8 mouse cellular contexts compared by ENCODE assay signal in the genomic region with DNA sequence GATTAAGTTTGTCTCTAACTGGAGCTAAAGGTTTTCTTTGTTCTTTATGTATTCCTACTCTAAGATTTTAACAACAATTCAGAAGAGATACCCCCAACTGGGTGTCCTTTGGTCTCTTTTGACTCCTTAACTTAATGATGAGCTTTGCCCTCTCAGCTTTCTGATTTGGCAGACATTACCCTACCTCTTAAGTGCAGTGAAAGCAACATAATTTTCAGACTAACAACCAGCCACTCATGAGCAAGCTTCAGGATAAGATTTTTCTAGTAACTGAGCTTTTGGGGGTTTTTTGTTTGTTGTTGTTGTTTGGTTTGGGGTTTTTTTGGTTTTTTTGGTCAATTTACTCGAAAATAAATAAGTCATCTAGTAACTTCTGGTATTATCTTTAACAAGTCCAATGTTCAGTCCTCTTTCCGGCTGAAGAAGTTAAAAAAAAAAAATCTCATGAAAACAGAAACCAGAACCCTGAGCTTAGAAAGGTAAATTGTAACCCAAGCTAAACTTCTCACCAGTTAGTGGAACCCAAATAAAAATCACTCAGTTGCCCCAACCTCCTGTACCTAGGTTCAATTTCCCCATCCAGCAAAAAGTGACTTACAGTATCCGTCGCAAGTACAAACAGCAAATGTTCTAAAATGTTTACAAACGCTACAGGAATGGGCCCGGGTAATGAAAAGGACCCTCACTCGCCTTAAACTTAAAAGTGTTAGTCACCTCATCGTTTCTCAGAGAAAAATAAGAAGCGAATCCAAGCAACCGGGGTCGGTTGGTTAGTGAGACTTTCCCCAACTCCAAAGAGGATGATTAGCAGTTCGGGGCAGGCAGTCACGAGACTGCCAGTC. TPM values are rescaled to one million over a fixed set of nuclear protein-coding genes. Genes with fewer than 3 reads are reported as not detected.
DNase-seq lines count a peak whose midpoint lies in the region; ATAC-seq and TF ChIP-seq lines count a peak whose summit lies in the region.

No protein-coding gene starts in this region.

- H3K27ac ChIP-seq in lung, postnatal 0 days (ENCODE audit: low read length): peak overlapping the region; percentile 100
- H3K27ac ChIP-seq in forebrain, embryonic 10.5 days: peak overlapping the region; percentile 89
- H3K27ac ChIP-seq in limb, embryonic 11.5 days (replicated peaks; ENCODE audit: low read depth, low read length): peak overlapping the region; percentile 88

- WGBS in lung, postnatal 0 days: 1% methylated on average over 13 of the region's 13 CpGs
- WGBS in forebrain, embryonic 10.5 days: 6% methylated on average over 13 of the region's 13 CpGs
- WGBS in limb, embryonic 11.5 days: 4% methylated on average over 13 of the region's 13 CpGs

- TF ChIP-seq CTCF in lung, postnatal 0 days (IDR thresholded peaks at IDR 0.05): no peak

- peak overlapping the region; percentile 97 for H3K4me3 ChIP-seq in lung, postnatal 0 days (ENCODE audit: low read depth, low read length)
- peak overlapping the region; percentile 70 for H3K4me3 ChIP-seq in forebrain, embryonic 10.5 days
- H3K4me3 ChIP-seq in limb, embryonic 11.5 days (ENCODE audit: low read depth, low read length): peak overlapping the region; percentile 97

- no peak for TF ChIP-seq EP300 in lung, postnatal 0 days (IDR thresholded peaks at IDR 0.05)

- H3K36me3 ChIP-seq in lung, postnatal 0 days (ENCODE audit: insufficient read depth, low read length): no peaks in the 10 kb centered on the region
- H3K36me3 ChIP-seq in forebrain, embryonic 10.5 days (replicated peaks): no peaks in the 10 kb centered on the region
- H3K36me3 ChIP-seq in limb, embryonic 11.5 days (ENCODE audit: control insufficient read depth, insufficient read depth, low read length): no peaks in the 10 kb centered on the region
- no peaks in the 10 kb centered on the region for H3K36me3 ChIP-seq in splenic B cell, adult 2 months (ENCODE audit: control insufficient read depth, insufficient read depth, low read length, poor library complexity, severe bottlenecking)

- H3K27me3 ChIP-seq in lung, postnatal 0 days (replicated peaks; ENCODE audit: insufficient read depth, low read length): no peaks in the 10 kb centered on the region
- no peaks in the 10 kb centered on the region for H3K27me3 ChIP-seq in forebrain, embryonic 10.5 days (ENCODE audit: poor library complexity, severe bottlenecking)
- H3K27me3 ChIP-seq in limb, embryonic 11.5 days (ENCODE audit: control insufficient read depth, insufficient read depth, low read length): no peaks in the 10 kb centered on the region
- no peaks in the 10 kb centered on the region for H3K27me3 ChIP-seq in splenic B cell, adult 2 months (ENCODE audit: control insufficient read depth, insufficient read depth, low read length, poor library complexity, severe bottlenecking)

- peak overlapping the region; percentile 99 for H3K9ac ChIP-seq in lung, postnatal 0 days (replicated peaks; ENCODE audit: low read depth)
- peak overlapping the region; percentile 85 for H3K9ac ChIP-seq in limb, embryonic 11.5 days (ENCODE audit: low read length)

- H3K9me3 ChIP-seq in lung, postnatal 0 days (ENCODE audit: low read length): no peaks in the 10 kb centered on the region
- H3K9me3 ChIP-seq in forebrain, embryonic 10.5 days: no peaks in the 10 kb centered on the region
- no peaks in the 10 kb centered on the region for H3K9me3 ChIP-seq in limb, embryonic 11.5 days (ENCODE audit: control insufficient read depth, low read length)

- intact Hi-C loops in left cerebral cortex, postnatal 36 days (cut with DNase I): loop anchor here (2.0 kb wide), 1 partner anchor 49 kb away; a partner anchor contains a TSS

- ATAC-seq in lung, postnatal 0 days: no peak
- ATAC-seq in limb, embryonic 11.5 days (ENCODE audit: insufficient number of reproducible peaks, low FRiP score, low TSS enrichment, low read depth): no peak
- ATAC-seq in monocyte, adult 5-6 weeks (replicated peaks; ENCODE audit: insufficient number of reproducible peaks, low FRiP score, low TSS enrichment, poor library complexity, severe bottlenecking): no peak

- DNase-seq in lung, postnatal 0 days (ENCODE audit: low spot score): no peak
- no peak for DNase-seq in lung, postnatal 10 days
- no peak for DNase-seq in forebrain, embryonic 10.5 days (ENCODE audit: extremely low spot score, low spot score)
- no peak for DNase-seq in limb, embryonic 11.5 days (ENCODE audit: low spot score)
- peak; percentile 48 for DNase-seq in splenic B cell, adult 2 months (ENCODE audit: low read depth, low spot score)
- DNase-seq in left cerebral cortex, postnatal 36 days (ENCODE audit: low spot score in 2 of 2): no peak
- DNase-seq in cerebellum, postnatal 36 days: no peak

- peaks cover 16% of the 10 kb centered on the region for H3K4me1 ChIP-seq in lung, postnatal 0 days (ENCODE audit: insufficient read depth, low read depth, low read length)
- peaks cover 31% of the 10 kb centered on the region for H3K4me1 ChIP-seq in forebrain, embryonic 10.5 days
- 0 out of 2 replicates have a peak, but pooled peaks cover 4% of the 10 kb centered on the region for H3K4me1 ChIP-seq in limb, embryonic 11.5 days (ENCODE audit: control insufficient read depth, insufficient read depth, low read length)

- H3K4me2 ChIP-seq in lung, postnatal 0 days (replicated peaks; ENCODE audit: low read depth, low read length): peak overlapping the region; percentile 69
- H3K4me2 ChIP-seq in limb, embryonic 11.5 days (ENCODE audit: low read depth, severe bottlenecking): peak overlapping the region; percentile 54

RNA-seq across cellular contexts. Expression of a gene that starts 19.8 kb away (rescaled TPM):
- 79.1 and 85.4 TPM in 2 replicates for polyA plus RNA-seq in lung, postnatal 0 days (2015; fragmentation: Nextera tagmentation; extraction: Ambion mirVana)
- 49.4 and 51.3 TPM in 2 replicates for polyA plus RNA-seq in forebrain, embryonic 10.5 days (2016; fragmentation: Nextera tagmentation; extraction: Ambion mirVana)
- polyA plus RNA-seq in limb, embryonic 11.5 days (2014; fragmentation: Nextera tagmentation; extraction: Ambion mirVana): 53.2 and 57.8 TPM in 2 replicates
- 152 to 252 TPM (median 234 TPM) in 3 replicates for total RNA-seq in monocyte, adult 5-6 weeks (2017)
- 100 to 1,000 TPM; 104 to 106 TPM for total RNA-seq in left cerebral cortex, postnatal 36 days (2021)

RNA-seq across cellular contexts. Expression of a gene that starts 36.5 kb away (rescaled TPM):
- 0.16 and 0.19 TPM in 2 replicates for polyA plus RNA-seq in lung, postnatal 0 days (2015; fragmentation: Nextera tagmentation; extraction: Ambion mirVana)
- 0.05 and 0.11 TPM in 2 replicates for polyA plus RNA-seq in forebrain, embryonic 10.5 days (2016; fragmentation: Nextera tagmentation; extraction: Ambion mirVana)
- not detected in 2 replicates for polyA plus RNA-seq in limb, embryonic 11.5 days (2014; fragmentation: Nextera tagmentation; extraction: Ambion mirVana)
- not detected in 3 replicates for total RNA-seq in monocyte, adult 5-6 weeks (2017)
- total RNA-seq in left cerebral cortex, postnatal 36 days (2021): not detected

RNA-seq across cellular contexts. Expression of a gene that starts 49.5 kb away (rescaled TPM):
- 741 and 807 TPM in 2 replicates for polyA plus RNA-seq in lung, postnatal 0 days (2015; fragmentation: Nextera tagmentation; extraction: Ambion mirVana)
- polyA plus RNA-seq in forebrain, embryonic 10.5 days (2016; fragmentation: Nextera tagmentation; extraction: Ambion mirVana): 1,077 and 1,081 TPM in 2 replicates
- 1,145 and 1,149 TPM in 2 replicates for polyA plus RNA-seq in limb, embryonic 11.5 days (2014; fragmentation: Nextera tagmentation; extraction: Ambion mirVana)
- total RNA-seq in monocyte, adult 5-6 weeks (2017): 2,881 to 4,104 TPM (median 3,946 TPM) in 3 replicates
- 100 to 1,000 TPM; 695 to 749 TPM for total RNA-seq in left cerebral cortex, postnatal 36 days (2021)
